Mouse (Mus musculus) liver, postnatal 0 days (tissue): ENCODE results near the gene Edem1. TPM values are rescaled to one million over a fixed set of nuclear protein-coding genes. Genes with fewer than 3 reads are reported as not detected.
"Not testable (repeated sequence)": the region's sequence is repeated elsewhere in the genome, so short reads cannot be mapped to it uniquely, and the experiment has no call there.

Source experiments
- ATAC-seq: fragments of 200-750 bp; cut with Nextera tagmentation; 2 replicates; pipeline ENCODE4 v1.8.0; 2017; ENCODE audit warnings: mild to moderate bottlenecking, moderate library complexity
- DNase-seq: peaks from one replicate; pipeline ENCODE4 v3.0.0-alpha.2; 2016
- H3K27ac ChIP-seq: fragments of 300-500 bp; sonication (generic); 2 replicates; pipeline ENCODE4 v1.5.1; 2014; ENCODE audit warnings: antibody characterized with exemption, moderate library complexity, mild to moderate bottlenecking, low read depth
- H3K27me3 ChIP-seq: fragments of 300-500 bp; sonication (generic); 2 replicates; pipeline ENCODE4 v1.6.1; 2014; ENCODE audit warnings: low read length, control low read depth, mixed read lengths; ENCODE audit not compliant: insufficient read depth
- H3K36me3 ChIP-seq: fragments of 300-500 bp; sonication (generic); replicated peaks from 2 replicates; pipeline ENCODE4 v1.6.1; 2014; ENCODE audit warnings: mild to moderate bottlenecking, control low read depth, low read length, moderate library complexity, mixed read lengths; ENCODE audit not compliant: insufficient read depth
- H3K4me1 ChIP-seq: fragments of 300-500 bp; sonication (generic); 2 replicates; pipeline ENCODE4 v1.6.1; 2014; ENCODE audit warnings: antibody characterized with exemption, mild to moderate bottlenecking, control low read depth; ENCODE audit not compliant: insufficient read depth
- H3K4me2 ChIP-seq: fragments of 300-500 bp; sonication (generic); 2 replicates; pipeline ENCODE4 v1.6.1; 2014; ENCODE audit warnings: low read depth, mild to moderate bottlenecking, low read length, moderate library complexity, mixed read lengths
- H3K4me3 ChIP-seq: fragments of 300-500 bp; sonication (generic); 2 replicates; pipeline ENCODE4 v1.5.1; 2014; ENCODE audit warnings: low read depth, low read length
- H3K9ac ChIP-seq: fragments of 300-500 bp; sonication (generic); replicated peaks from 2 replicates; pipeline ENCODE4 v1.6.1; 2014; ENCODE audit warnings: mild to moderate bottlenecking, moderate library complexity
- H3K9me3 ChIP-seq: fragments of 300-500 bp; sonication (generic); 2 replicates; pipeline ENCODE4 v1.6.1; 2016; ENCODE audit warnings: mild to moderate bottlenecking, control low read depth, low read length, mixed read lengths
- CTCF ChIP-seq: sonication (generic); IDR thresholded peaks from 2 replicates; pipeline ENCODE4 v1.5.1; 2016; ENCODE audit warnings: antibody characterized with exemption, low read depth
- EP300 ChIP-seq: IDR thresholded peaks from 2 replicates; pipeline ENCODE4 v1.6.1; 2016; ENCODE audit warnings: antibody characterized with exemption, low read depth, mild to moderate bottlenecking
- WGBS: fragments of 180-500 bp; shearing (Covaris S2); extraction: QIAGEN DNeasy Blood & Tissue Kit; methylation state at CpG from one replicate; pipeline ENCODE4 v1.1.7; 2014; ENCODE audit not compliant: insufficient replicate concordance; 5-methylcytosine and 5-hydroxymethylcytosine counted together
- polyA plus RNA-seq: library from polyadenylated mRNA; unstranded; fragments of >200 nt; fragmentation: Nextera tagmentation; extraction: Ambion mirVana; gene quantifications from 2 replicates; pipeline ENCODE4 v1.2.1, GENCODE M21; 2015

Edem1 gene
- polyA plus RNA-seq, 1 experiment from 2014 or later, result 23.1 TPM

DNA sequence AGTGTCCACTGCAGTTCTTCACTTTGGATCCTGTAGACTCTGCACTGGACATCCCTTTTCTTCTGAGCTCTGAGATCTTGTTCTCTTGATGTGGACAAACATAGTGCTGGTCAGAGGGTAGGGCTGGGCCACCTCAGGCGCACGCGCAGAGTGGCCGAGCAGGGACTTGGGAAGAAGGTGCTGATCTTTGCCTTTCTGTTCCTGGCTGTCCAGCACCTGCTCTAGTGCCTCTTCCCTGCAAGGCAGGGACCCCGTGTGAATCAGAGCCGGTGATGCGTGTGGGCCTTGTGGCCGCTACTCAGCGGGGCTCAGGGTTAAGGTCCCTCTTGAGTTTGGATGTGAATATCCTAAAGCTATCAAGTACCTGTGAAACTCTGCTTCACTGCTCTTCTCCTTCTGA, 30.1 kb downstream of the Edem1 start:
- no peak overlapping the region for H3K4me2 ChIP-seq
- DNase-seq (no peak), ATAC-seq (no peak)
- H3K4me3 ChIP-seq, result no peak overlapping the region
- TF ChIP-seq EP300 (no peak), CTCF (no peak)
- H3K4me1 ChIP-seq, result no peaks in the 10 kb centered on the region
- H3K27ac ChIP-seq, result no peak overlapping the region
- H3K36me3 ChIP-seq, result peaks cover 18% of the 10 kb centered on the region
- H3K9ac ChIP-seq, result no peak overlapping the region
- 91% methylated on average over 9 of the region's 9 CpGs for WGBS
- no peaks in the 10 kb centered on the region for H3K27me3 ChIP-seq
- 0 out of 2 replicates have a peak, but pooled peaks cover 3% of the 10 kb centered on the region for H3K9me3 ChIP-seq

DNA sequence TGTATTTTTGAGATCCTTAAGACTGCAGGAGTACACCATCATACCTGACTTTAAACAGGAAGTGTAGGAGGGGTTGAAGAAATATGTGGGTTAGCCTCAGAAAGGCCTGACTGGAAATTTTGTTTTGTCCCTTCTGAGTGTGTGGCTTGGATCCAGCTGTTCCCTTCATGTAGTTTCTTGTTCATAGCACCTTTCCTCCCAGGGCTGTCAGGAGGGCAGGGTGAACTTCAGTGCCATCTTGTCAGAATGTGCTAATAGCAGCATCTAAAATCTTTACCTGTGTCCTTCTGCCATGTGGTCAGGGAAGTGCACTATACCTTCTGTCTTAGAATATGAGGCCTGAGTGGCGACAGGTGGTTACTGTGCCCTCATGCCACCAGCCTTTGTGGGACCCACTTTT, 32.8 kb downstream of the Edem1 start:
- Histone ChIP-seq H3K4me3 (no peak overlapping the region), H3K27me3 (no peaks in the 10 kb centered on the region), H3K4me2 (no peak overlapping the region), H3K27ac (no peak overlapping the region), H3K9ac (no peak overlapping the region), H3K4me1 (no peaks in the 10 kb centered on the region), H3K9me3 (0 out of 2 replicates have a peak, but pooled peaks cover 3% of the 10 kb centered on the region), H3K36me3 (no peaks in the 10 kb centered on the region; the same call in 1 of the 2 replicates)
- no peak for DNase-seq
- TF ChIP-seq EP300 (no peak), CTCF (no peak)
- ATAC-seq, result no peak
- 81% methylated on average over 1 of the region's 1 CpGs for WGBS

DNA sequence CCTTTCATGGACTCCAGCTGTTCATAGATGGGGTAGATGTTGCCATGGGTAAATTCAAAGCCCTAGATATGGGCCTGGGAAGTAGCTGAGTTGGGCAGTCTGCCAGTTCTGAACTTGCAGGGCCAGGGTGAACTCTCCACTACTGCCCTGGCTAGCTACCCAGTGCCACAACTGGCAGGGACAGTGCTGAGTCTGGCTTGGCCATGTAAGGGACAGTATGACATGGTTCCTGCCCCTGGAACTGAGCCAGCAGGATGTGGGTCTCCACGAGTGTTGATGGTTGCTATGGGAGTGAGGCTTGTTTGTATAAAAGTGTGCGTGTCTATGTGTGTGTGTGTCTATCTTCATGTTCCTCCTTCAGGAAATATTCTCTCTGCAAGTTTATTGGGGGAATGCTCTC, 34.1 kb downstream of the Edem1 start:
- no peak for ATAC-seq
- no peaks in the 10 kb centered on the region for H3K27me3 ChIP-seq

DNA sequence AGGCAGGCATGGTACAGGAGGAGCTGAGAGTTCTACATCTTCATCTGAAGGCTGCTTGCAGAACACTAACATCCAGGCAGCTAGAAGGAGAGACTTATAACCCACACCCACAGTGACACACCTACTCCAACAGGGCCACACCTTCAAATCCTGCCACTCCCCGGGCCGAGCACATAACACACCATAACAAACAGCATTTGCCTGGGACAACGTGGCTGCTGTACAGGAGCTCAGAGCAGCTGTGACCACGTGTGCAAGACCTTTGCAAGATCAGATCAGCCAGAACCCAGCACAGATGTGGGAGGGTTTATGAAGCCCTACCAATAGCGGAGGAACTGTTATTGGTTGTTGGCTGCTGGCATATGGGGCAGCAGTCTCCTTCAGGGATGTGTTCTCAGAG, 37.9 kb downstream of the Edem1 start:
- Histone ChIP-seq H3K9me3 (0 out of 2 replicates have a peak, but pooled peaks cover 3% of the 10 kb centered on the region), H3K27me3 (no peaks in the 10 kb centered on the region), H3K4me2 (no peak overlapping the region), H3K36me3 (no peaks in the 10 kb centered on the region), H3K9ac (no peak overlapping the region), H3K4me3 (no peak overlapping the region), H3K27ac (no peak overlapping the region), H3K4me1 (no peaks in the 10 kb centered on the region)
- no peak for ATAC-seq
- TF ChIP-seq EP300 (no peak), CTCF (no peak)
- no peak for DNase-seq
- 56% methylated on average over 5 of the region's 5 CpGs for WGBS

More for the DNA sequence above, 34.1 kb downstream of the Edem1 start:
- 0 out of 2 replicates have a peak, but pooled peaks cover 3% of the 10 kb centered on the region for H3K9me3 ChIP-seq
- no peak overlapping the region for H3K4me2 ChIP-seq
- H3K9ac ChIP-seq, result no peak overlapping the region
- WGBS, result 57% methylated on average over 2 of the region's 2 CpGs
- H3K4me3 ChIP-seq, result no peak overlapping the region
- TF ChIP-seq EP300 (no peak), CTCF (no peak)
- H3K27ac ChIP-seq, result no peak overlapping the region
- no peaks in the 10 kb centered on the region for H3K36me3 ChIP-seq
- H3K4me1 ChIP-seq, result no peaks in the 10 kb centered on the region
- no peak for DNase-seq

DNA sequence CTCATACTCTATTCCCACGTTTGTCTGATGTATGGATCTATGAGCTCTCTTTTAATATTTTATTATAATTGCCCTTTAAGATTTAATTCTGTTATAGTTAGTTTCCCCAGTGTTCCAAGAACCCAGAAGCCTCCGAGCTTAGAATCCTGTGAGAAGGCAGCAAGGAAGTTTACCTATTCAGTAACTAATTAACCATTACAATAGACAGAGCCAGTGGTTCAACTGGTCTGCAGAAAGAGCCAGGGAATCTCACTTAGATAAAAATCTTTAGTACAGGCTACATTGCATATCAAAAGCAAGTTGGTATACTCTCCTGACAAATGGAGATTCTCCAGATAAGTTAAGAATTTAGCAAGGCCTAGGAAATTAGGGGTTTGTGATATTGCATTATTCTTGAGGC, 40.6 kb downstream of the Edem1 start:
- H3K27me3 ChIP-seq, H3K4me3 ChIP-seq, ATAC-seq, H3K27ac ChIP-seq, H3K9ac ChIP-seq, H3K9me3 ChIP-seq, H3K36me3 ChIP-seq, H3K4me2 ChIP-seq, H3K4me1 ChIP-seq, DNase-seq: not testable (repeated sequence)
- WGBS, result 53% methylated on average over 2 of the region's 2 CpGs

DNA sequence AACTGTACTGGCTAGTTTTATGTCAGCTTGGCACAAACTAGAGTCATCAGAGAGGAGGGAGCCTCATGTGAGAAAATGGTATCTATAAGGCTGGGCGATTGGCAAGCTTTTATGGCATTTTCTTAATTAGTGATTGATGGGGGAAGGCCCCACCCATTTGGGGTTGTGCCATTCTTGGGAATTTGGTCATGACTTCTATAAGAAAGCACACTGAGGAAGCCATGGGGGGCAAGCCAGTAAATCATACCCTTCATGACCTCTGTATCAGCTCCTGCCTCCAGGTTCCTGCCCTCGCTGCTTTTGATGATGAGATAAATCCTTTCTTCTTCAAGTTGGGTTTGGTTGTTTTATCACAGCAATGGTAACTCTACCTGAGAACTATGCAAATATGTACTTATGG, 42.0 kb downstream of the Edem1 start:
- no peak overlapping the region for H3K9ac ChIP-seq
- ATAC-seq (no peak), DNase-seq (no peak)
- no peak for TF ChIP-seq EP300
- TF ChIP-seq CTCF, result no peak
- H3K9me3 ChIP-seq, result no peaks in the 10 kb centered on the region
- WGBS, result 81% methylated on average over 2 of the region's 2 CpGs
- no peaks in the 10 kb centered on the region for H3K27me3 ChIP-seq
- H3K4me3 ChIP-seq, result no peak overlapping the region
- no peak overlapping the region for H3K4me2 ChIP-seq
- H3K27ac ChIP-seq, result no peak overlapping the region
- no peaks in the 10 kb centered on the region for H3K4me1 ChIP-seq
- no peaks in the 10 kb centered on the region for H3K36me3 ChIP-seq

DNA sequence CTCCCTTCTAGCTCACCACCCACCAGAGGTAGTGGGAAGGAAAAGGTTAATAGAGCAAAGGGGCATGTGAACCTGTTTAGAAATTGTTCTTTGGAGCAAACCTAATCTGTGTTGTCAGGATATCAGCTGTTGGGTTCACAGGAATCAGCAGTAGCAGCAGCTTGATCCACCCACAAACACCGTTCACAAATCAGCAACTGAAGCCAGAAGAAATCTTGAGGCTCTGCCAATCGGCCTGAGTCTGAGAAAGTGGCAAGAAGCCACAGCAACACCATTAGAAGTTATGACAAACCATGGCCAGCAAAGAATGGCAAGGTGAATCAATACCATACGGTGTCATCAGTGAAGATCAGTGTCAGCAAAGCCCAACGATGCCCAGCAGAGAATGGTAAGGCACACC, 42.8 kb downstream of the Edem1 start:
- no peak for ATAC-seq
- no peak overlapping the region for H3K4me2 ChIP-seq
- 80% methylated on average over 4 of the region's 4 CpGs for WGBS
- H3K9ac ChIP-seq, result no peak overlapping the region
- DNase-seq, result no peak
- H3K27me3 ChIP-seq, result no peaks in the 10 kb centered on the region
- no peak overlapping the region for H3K27ac ChIP-seq
- no peaks in the 10 kb centered on the region for H3K4me1 ChIP-seq
- H3K4me3 ChIP-seq, result no peak overlapping the region
- H3K9me3 ChIP-seq, result no peaks in the 10 kb centered on the region
- H3K36me3 ChIP-seq, result no peaks in the 10 kb centered on the region
- TF ChIP-seq EP300, result no peak
- no peak for TF ChIP-seq CTCF
